Mouse (Mus musculus) stomach, embryonic 14.5 days (tissue): ENCODE data around the gene Ust. TPM values are rescaled to one million over a fixed set of nuclear protein-coding genes. Genes with fewer than 3 reads are reported as not detected.

Experiments
- ATAC-seq: fragments of 200-750 bp; cut with Nextera tagmentation; 2 replicates; pipeline ENCODE4 v1.8.0; 2017; ENCODE audit warnings: low read depth, moderate TSS enrichment; ENCODE audit not compliant: insufficient number of reproducible peaks, insufficient read depth, low FRiP score
- H3K27ac ChIP-seq: fragments of 300-500 bp; sonication (generic); 2 replicates; pipeline ENCODE4 v1.5.1; 2014; ENCODE audit warnings: mild to moderate bottlenecking, low read length, moderate library complexity, mixed read lengths
- H3K27me3 ChIP-seq: fragments of 300-500 bp; sonication (generic); 2 replicates; pipeline ENCODE4 v1.6.1; 2014; ENCODE audit warnings: low read length, control low read depth, mixed read lengths; ENCODE audit not compliant: control insufficient read depth, insufficient read depth
- H3K36me3 ChIP-seq: fragments of 300-500 bp; sonication (generic); 2 replicates; pipeline ENCODE4 v1.6.1; 2014; ENCODE audit warnings: mild to moderate bottlenecking, control low read depth, low read length, moderate library complexity, mixed read lengths; ENCODE audit not compliant: control insufficient read depth, insufficient read depth
- H3K4me1 ChIP-seq: fragments of 300-500 bp; sonication (generic); 2 replicates; pipeline ENCODE4 v1.6.1; 2014; ENCODE audit warnings: low read length, control low read depth, mixed read lengths; ENCODE audit not compliant: control insufficient read depth, insufficient read depth
- H3K4me2 ChIP-seq: fragments of 300-500 bp; sonication (generic); replicated peaks from 2 replicates; pipeline ENCODE4 v1.6.1; 2014; ENCODE audit warnings: low read depth, low read length, control low read depth
- H3K4me3 ChIP-seq: fragments of 300-500 bp; sonication (generic); 2 replicates; pipeline ENCODE4 v1.5.1; 2014; ENCODE audit warnings: low read depth, low read length, control low read depth
- H3K9ac ChIP-seq: fragments of 300-500 bp; sonication (generic); replicated peaks from 2 replicates; pipeline ENCODE4 v1.6.1; 2014; ENCODE audit warnings: low read depth, mild to moderate bottlenecking, control low read depth, low read length, moderate library complexity, mixed read lengths
- H3K9me3 ChIP-seq: fragments of 300-500 bp; sonication (generic); 2 replicates; pipeline ENCODE4 v1.6.1; 2016; ENCODE audit warnings: low read depth, low read length, control low read depth; ENCODE audit not compliant: control insufficient read depth
- WGBS: fragments of 180-500 bp; shearing (Covaris S2); extraction: QIAGEN DNeasy Blood & Tissue Kit; methylation state at CpG from one replicate; pipeline ENCODE4 v1.1.7; 2014; 5-methylcytosine and 5-hydroxymethylcytosine counted together
- polyA plus RNA-seq: library from polyadenylated mRNA; unstranded; fragments of >200 nt; fragmentation: Nextera tagmentation; extraction: Ambion mirVana; gene quantifications from 2 replicates; pipeline ENCODE4 v1.2.1, GENCODE M21; 2014

The Ust gene
- polyA plus RNA-seq, 1 experiment from 2014 or later = 6.3 TPM

GRCm38 (mm10) chr10:8391264-8391748 lies 127.3 kb downstream of the Ust start:
- no peak overlapping the region for H3K27ac ChIP-seq
- H3K9ac ChIP-seq = no peak overlapping the region
- no peaks in the 10 kb centered on the region for H3K27me3 ChIP-seq
- ATAC-seq = no peak
- no peak overlapping the region for H3K4me2 ChIP-seq
- no peak overlapping the region for H3K4me3 ChIP-seq
- 66% methylated on average over 4 of the region's 4 CpGs for WGBS
- H3K36me3 ChIP-seq = no peaks in the 10 kb centered on the region
- H3K4me1 ChIP-seq = no peaks in the 10 kb centered on the region
- H3K9me3 ChIP-seq = no peaks in the 10 kb centered on the region

GRCm38 (mm10) chr10:8388239-8388638 lies 130.4 kb downstream of the Ust start:
- H3K4me2 ChIP-seq = no peak overlapping the region

GRCm38 (mm10) chr10:8369894-8370500 lies 148.6 kb downstream of the Ust start:
- Histone ChIP-seq H3K27me3 (no peaks in the 10 kb centered on the region), H3K27ac (no peak overlapping the region), H3K9ac (no peak overlapping the region), H3K9me3 (no peaks in the 10 kb centered on the region), H3K36me3 (no peaks in the 10 kb centered on the region), H3K4me1 (no peaks in the 10 kb centered on the region), H3K4me2 (no peak overlapping the region), H3K4me3 (no peak overlapping the region)
- no peak for ATAC-seq
- WGBS = 73% methylated on average over 10 of the region's 10 CpGs

More at GRCm38 (mm10) chr10:8388239-8388638, 130.4 kb downstream of the Ust start:
- Histone ChIP-seq H3K4me3 (no peak overlapping the region), H3K4me1 (no peaks in the 10 kb centered on the region), H3K27me3 (no peaks in the 10 kb centered on the region), H3K9ac (no peak overlapping the region), H3K27ac (no peak overlapping the region), H3K9me3 (no peaks in the 10 kb centered on the region), H3K36me3 (no peaks in the 10 kb centered on the region)
- no peak for ATAC-seq
- 68% methylated on average over 7 of the region's 7 CpGs for WGBS

- 4% methylated on average over 1 of the region's 1 CpGs for WGBS
- Histone ChIP-seq H3K9ac (no peak overlapping the region), H3K36me3 (no peaks in the 10 kb centered on the region), H3K27me3 (no peaks in the 10 kb centered on the region), H3K27ac (no peak overlapping the region), H3K9me3 (no peaks in the 10 kb centered on the region), H3K4me2 (no peak overlapping the region), H3K4me3 (no peak overlapping the region), H3K4me1 (no peaks in the 10 kb centered on the region)
- ATAC-seq = no peak
These were observed 152.8 kb downstream of the Ust start for GRCm38 (mm10) chr10:8365816-8366215.

GRCm38 (mm10) chr10:8364182-8364581 lies 154.4 kb downstream of the Ust start:
- H3K27ac ChIP-seq = no peak overlapping the region
- H3K36me3 ChIP-seq = no peaks in the 10 kb centered on the region
- H3K4me2 ChIP-seq = no peak overlapping the region
- no peak for ATAC-seq
- H3K9me3 ChIP-seq = no peaks in the 10 kb centered on the region
- no peak overlapping the region for H3K4me3 ChIP-seq
- H3K9ac ChIP-seq = no peak overlapping the region
- whole genome bisulfite sequencing = 64% methylated on average over 3 of the region's 3 CpGs
- no peaks in the 10 kb centered on the region for H3K4me1 ChIP-seq
- H3K27me3 ChIP-seq = no peaks in the 10 kb centered on the region

GRCm38 (mm10) chr10:8363281-8363680 lies 155.3 kb downstream of the Ust start:
- 27% methylated on average over 8 of the region's 8 CpGs for WGBS
- H3K9ac ChIP-seq = no peak overlapping the region
- H3K4me2 ChIP-seq = no peak overlapping the region
- no peaks in the 10 kb centered on the region for H3K9me3 ChIP-seq
- no peak for ATAC-seq
- no peak overlapping the region for H3K4me3 ChIP-seq
- no peak overlapping the region for H3K27ac ChIP-seq
- H3K4me1 ChIP-seq = no peaks in the 10 kb centered on the region
- H3K27me3 ChIP-seq = no peaks in the 10 kb centered on the region
- no peaks in the 10 kb centered on the region for H3K36me3 ChIP-seq

- H3K4me3 ChIP-seq = no peak overlapping the region
- no peaks in the 10 kb centered on the region for H3K36me3 ChIP-seq
- ATAC-seq = no peak
- H3K9me3 ChIP-seq = no peaks in the 10 kb centered on the region
- H3K27ac ChIP-seq = no peak overlapping the region
- H3K27me3 ChIP-seq = no peaks in the 10 kb centered on the region
- 74% methylated on average over 15 of the region's 15 CpGs for WGBS
- no peak overlapping the region for H3K9ac ChIP-seq
- H3K4me2 ChIP-seq = no peak overlapping the region
- no peaks in the 10 kb centered on the region for H3K4me1 ChIP-seq
These were observed 160.2 kb downstream of the Ust start for GRCm38 (mm10) chr10:8358286-8359045.

- no peak for ATAC-seq
- no peaks in the 10 kb centered on the region for H3K36me3 ChIP-seq
- no peaks in the 10 kb centered on the region for H3K27me3 ChIP-seq
- no peaks in the 10 kb centered on the region for H3K9me3 ChIP-seq
- no peak overlapping the region for H3K4me2 ChIP-seq
- no peak overlapping the region for H3K9ac ChIP-seq
- 45% methylated on average over 4 of the region's 4 CpGs for WGBS
- H3K27ac ChIP-seq = no peak overlapping the region
- no peak overlapping the region for H3K4me3 ChIP-seq
- no peaks in the 10 kb centered on the region for H3K4me1 ChIP-seq
These were observed 165.1 kb downstream of the Ust start for GRCm38 (mm10) chr10:8353534-8353933.
